Mouse (Mus musculus) gastrocnemius, adult 8-10 months (tissue): ENCODE data around the gene Crkl. TPM values are rescaled to one million over a fixed set of nuclear protein-coding genes. Genes with fewer than 3 reads are reported as not detected.

ENCODE experiments used
- DNase-seq, 2 experiments: peaks; one replicate each; pipeline ENCODE4 v3.0.0; 2022; ENCODE audit warnings: low spot score in 2 of 2
- total RNA-seq, 4 experiments: library from RNA; stranded (reverse); gene quantifications; 2 replicates each; pipeline ENCODE4 v1.2.4; 2022

Crkl gene
- total RNA-seq, result 10 to 100 TPM; 20.9 to 29.2 (median 22.4) TPM

GRCm38 (mm10) chr16:17451541-17452372 lies at the start of gene Crkl:
Crkl (plus strand) TSS chr16:17451987.
- peak; percentile 92 to 95 for DNase-seq

GRCm38 (mm10) chr16:17402855-17403254 lies 48.9 kb upstream of the Crkl start:
- DNase-seq, result no peak

GRCm38 (mm10) chr16:17405271-17405696 lies 46.5 kb upstream of the Crkl start:
- peak; percentile 30 to 45 for DNase-seq

- DNase-seq, result peak; percentile 100
Observed at GRCm38 (mm10) chr16:17405736-17406443, 45.9 kb upstream of the Crkl start, which contains the start of the genes Snap29 and Pi4ka. Snap29 (plus strand) TSS chr16:17405986. Pi4ka (minus strand) TSS chr16:17406314.

- no peak for DNase-seq
Observed at GRCm38 (mm10) chr16:17406512-17407231, 45.1 kb upstream of the Crkl start.

GRCm38 (mm10) chr16:17409046-17409445 lies 42.7 kb upstream of the Crkl start:
- no peak for DNase-seq

- no peak for DNase-seq
Observed at GRCm38 (mm10) chr16:17410209-17410608, 41.6 kb upstream of the Crkl start.

GRCm38 (mm10) chr16:17423021-17423420 lies 28.8 kb upstream of the Crkl start:
- no peak for DNase-seq

GRCm38 (mm10) chr16:17432576-17432975 lies 19.2 kb upstream of the Crkl start:
- no peak for DNase-seq

GRCm38 (mm10) chr16:17452373-17452715 lies 557 bp downstream of the Crkl start:
- DNase-seq, result peak; percentile 10 to 19

GRCm38 (mm10) chr16:17456901-17457300 lies 5.1 kb downstream of the Crkl start:
- no peak for DNase-seq

- DNase-seq, result no peak
Observed at GRCm38 (mm10) chr16:17460254-17460653, 8.5 kb downstream of the Crkl start.

GRCm38 (mm10) chr16:17461596-17461995 lies 9.8 kb downstream of the Crkl start:
- no peak for DNase-seq

GRCm38 (mm10) chr16:17463184-17463583 lies 11.4 kb downstream of the Crkl start:
- no peak for DNase-seq

GRCm38 (mm10) chr16:17466875-17467663 lies 15.3 kb downstream of the Crkl start:
- DNase-seq, result no peak

GRCm38 (mm10) chr16:17472498-17472897 lies 20.7 kb downstream of the Crkl start:
- no peak for DNase-seq

- DNase-seq, result no peak
Observed at GRCm38 (mm10) chr16:17474091-17474490, 22.3 kb downstream of the Crkl start.

- DNase-seq, result no peak
Observed at GRCm38 (mm10) chr16:17474761-17475160, 23.0 kb downstream of the Crkl start.

GRCm38 (mm10) chr16:17475326-17475725 lies 23.5 kb downstream of the Crkl start:
- no peak for DNase-seq

- DNase-seq, result no peak
Observed at GRCm38 (mm10) chr16:17478331-17478943, 26.6 kb downstream of the Crkl start.

GRCm38 (mm10) chr16:17481465-17481864 lies 29.7 kb downstream of the Crkl start:
- no peak for DNase-seq
